Mouse (Mus musculus): Measurements from ENCODE around the gene Prdm16. TPM values are rescaled to one million over a fixed set of nuclear protein-coding genes. Genes with fewer than 3 reads are reported as not detected.

Prdm16 gene
- polyA plus RNA-seq, 1 experiment from 2014 or later, result 2.2 TPM

GRCm38 (mm10) chr4:154502403-154503000 lies 134.2 kb downstream of the Prdm16 start:
- 89% methylated on average over 16 of the region's 16 CpGs for WGBS (ENCODE audit: insufficient replicate concordance)
- Histone ChIP-seq H3K9ac (replicated peaks) (no peak overlapping the region), H3K9me3 (ENCODE audit: low read length) (no peaks in the 10 kb centered on the region), H3K4me1 (ENCODE audit: insufficient read depth) (peaks cover 18% of the 10 kb centered on the region), H3K27me3 (ENCODE audit: insufficient read depth, low read length) (no peaks in the 10 kb centered on the region), H3K27ac (ENCODE audit: low read depth) (no peak overlapping the region), H3K4me2 (ENCODE audit: low read depth, low read length) (no peak overlapping the region), H3K36me3 (replicated peaks; ENCODE audit: insufficient read depth, low read length) (no peaks in the 10 kb centered on the region), H3K4me3 (ENCODE audit: low read depth, low read length) (no peak overlapping the region)
- TF ChIP-seq EP300 (IDR thresholded peaks at IDR 0.05; ENCODE audit: low read depth) (no peak), CTCF (IDR thresholded peaks at IDR 0.05; ENCODE audit: low read depth) (no peak)
- DNase-seq (no peak), ATAC-seq (no peak)

GRCm38 (mm10) chr4:154500695-154501094 lies 136.0 kb downstream of the Prdm16 start:
- no peak overlapping the region for H3K4me3 ChIP-seq (ENCODE audit: low read depth, low read length)
- ATAC-seq, result no peak
- 74% methylated on average over 9 of the region's 9 CpGs for WGBS (ENCODE audit: insufficient replicate concordance)
- no peak overlapping the region for H3K4me2 ChIP-seq (ENCODE audit: low read depth, low read length)
- no peak overlapping the region for H3K9ac ChIP-seq (replicated peaks)
- peaks cover 26% of the 10 kb centered on the region for H3K4me1 ChIP-seq (ENCODE audit: insufficient read depth)
- TF ChIP-seq EP300 (IDR thresholded peaks at IDR 0.05; ENCODE audit: low read depth), result no peak
- TF ChIP-seq CTCF (IDR thresholded peaks at IDR 0.05; ENCODE audit: low read depth), result no peak
- H3K9me3 ChIP-seq (ENCODE audit: low read length), result no peaks in the 10 kb centered on the region
- no peak overlapping the region for H3K27ac ChIP-seq (ENCODE audit: low read depth)
- H3K36me3 ChIP-seq (replicated peaks; ENCODE audit: insufficient read depth, low read length), result no peaks in the 10 kb centered on the region
- no peak for DNase-seq
- no peaks in the 10 kb centered on the region for H3K27me3 ChIP-seq (ENCODE audit: insufficient read depth, low read length)

- ATAC-seq, result no peak
- no peak overlapping the region for H3K27ac ChIP-seq (ENCODE audit: low read depth)
Measured at GRCm38 (mm10) chr4:154499701-154500523, 136.8 kb downstream of the Prdm16 start.

GRCm38 (mm10) chr4:154497423-154498175 lies 139.1 kb downstream of the Prdm16 start:
- Histone ChIP-seq H3K9ac (replicated peaks) (no peak overlapping the region), H3K27me3 (ENCODE audit: insufficient read depth, low read length) (no peaks in the 10 kb centered on the region), H3K4me2 (ENCODE audit: low read depth, low read length) (no peak overlapping the region), H3K27ac (ENCODE audit: low read depth) (peak overlapping the region; percentile 44), H3K4me1 (ENCODE audit: insufficient read depth) (peaks cover 26% of the 10 kb centered on the region), H3K9me3 (ENCODE audit: low read length) (no peaks in the 10 kb centered on the region), H3K4me3 (ENCODE audit: low read depth, low read length) (no peak overlapping the region), H3K36me3 (replicated peaks; ENCODE audit: insufficient read depth, low read length) (no peaks in the 10 kb centered on the region)
- DNase-seq (no peak), ATAC-seq (peak; percentile 26)
- TF ChIP-seq CTCF (IDR thresholded peaks at IDR 0.05; ENCODE audit: low read depth), result no peak
- TF ChIP-seq EP300 (IDR thresholded peaks at IDR 0.05; ENCODE audit: low read depth), result no peak
- whole genome bisulfite sequencing (ENCODE audit: insufficient replicate concordance), result 48% methylated on average over 4 of the region's 4 CpGs

More at GRCm38 (mm10) chr4:154499701-154500523, 136.8 kb downstream of the Prdm16 start:
- no peaks in the 10 kb centered on the region for H3K27me3 ChIP-seq (ENCODE audit: insufficient read depth, low read length)
- TF ChIP-seq CTCF (IDR thresholded peaks at IDR 0.05; ENCODE audit: low read depth) (no peak), EP300 (IDR thresholded peaks at IDR 0.05; ENCODE audit: low read depth) (no peak)
- H3K9ac ChIP-seq (replicated peaks), result no peak overlapping the region
- H3K9me3 ChIP-seq (ENCODE audit: low read length), result no peaks in the 10 kb centered on the region
- 47% methylated on average over 29 of the region's 29 CpGs for whole genome bisulfite sequencing (ENCODE audit: insufficient replicate concordance)
- no peak overlapping the region for H3K4me3 ChIP-seq (ENCODE audit: low read depth, low read length)
- H3K4me2 ChIP-seq (ENCODE audit: low read depth, low read length), result peak overlapping the region; percentile 66
- no peaks in the 10 kb centered on the region for H3K36me3 ChIP-seq (replicated peaks; ENCODE audit: insufficient read depth, low read length)
- peaks cover 26% of the 10 kb centered on the region for H3K4me1 ChIP-seq (ENCODE audit: insufficient read depth)
- DNase-seq, result peak; percentile 24

- Histone ChIP-seq H3K36me3 (replicated peaks; ENCODE audit: insufficient read depth, low read length) (no peaks in the 10 kb centered on the region), H3K9me3 (ENCODE audit: low read length) (no peaks in the 10 kb centered on the region), H3K27ac (ENCODE audit: low read depth) (peak overlapping the region; percentile 44), H3K4me1 (ENCODE audit: insufficient read depth) (peaks cover 26% of the 10 kb centered on the region), H3K4me3 (ENCODE audit: low read depth, low read length) (no peak overlapping the region), H3K4me2 (ENCODE audit: low read depth, low read length) (no peak overlapping the region), H3K27me3 (ENCODE audit: insufficient read depth, low read length) (no peaks in the 10 kb centered on the region), H3K9ac (replicated peaks) (no peak overlapping the region)
- DNase-seq (peak; percentile 91), ATAC-seq (peak; percentile 97)
- 29% methylated on average over 7 of the region's 7 CpGs for WGBS (ENCODE audit: insufficient replicate concordance)
- TF ChIP-seq CTCF (IDR thresholded peaks at IDR 0.05; ENCODE audit: low read depth) (no peak), EP300 (IDR thresholded peaks at IDR 0.05; ENCODE audit: low read depth) (no peak)
Measured at GRCm38 (mm10) chr4:154496991-154497390, 139.7 kb downstream of the Prdm16 start.

- Histone ChIP-seq H3K4me2 (ENCODE audit: low read depth, low read length) (no peak overlapping the region), H3K9me3 (ENCODE audit: low read length) (no peaks in the 10 kb centered on the region), H3K27me3 (ENCODE audit: insufficient read depth, low read length) (no peaks in the 10 kb centered on the region), H3K27ac (ENCODE audit: low read depth) (peak overlapping the region; percentile 44; the same call in 1 of the 2 replicates), H3K4me1 (ENCODE audit: insufficient read depth) (peaks cover 26% of the 10 kb centered on the region), H3K4me3 (ENCODE audit: low read depth, low read length) (no peak overlapping the region), H3K9ac (replicated peaks) (no peak overlapping the region), H3K36me3 (replicated peaks; ENCODE audit: insufficient read depth, low read length) (no peaks in the 10 kb centered on the region)
- TF ChIP-seq EP300 (IDR thresholded peaks at IDR 0.05; ENCODE audit: low read depth) (no peak), CTCF (IDR thresholded peaks at IDR 0.05; ENCODE audit: low read depth) (no peak)
- 54% methylated on average over 5 of the region's 5 CpGs for WGBS (ENCODE audit: insufficient replicate concordance)
- peak; percentile 68 for ATAC-seq
- no peak for DNase-seq
Measured at GRCm38 (mm10) chr4:154496522-154496921, 140.2 kb downstream of the Prdm16 start.

All from liver, postnatal 0 days (tissue).